Mouse (Mus musculus): Measurements from ENCODE around the gene Gatc. TPM values are rescaled to one million over a fixed set of nuclear protein-coding genes. Genes with fewer than 3 reads are reported as not detected.

Gatc gene
- polyA plus RNA-seq, 1 experiment from 2014 or later = 37.5 TPM

- no peak for ATAC-seq (ENCODE audit: insufficient read depth)
- no peaks in the 10 kb centered on the region for H3K27me3 ChIP-seq (ENCODE audit: insufficient read depth, low read length)
- H3K9ac ChIP-seq = no peak overlapping the region
- H3K4me2 ChIP-seq = no peak overlapping the region
- no peak for DNase-seq
- H3K9me3 ChIP-seq (ENCODE audit: low read depth, low read length) = no peaks in the 10 kb centered on the region
- peaks cover 2% of the 10 kb centered on the region; the same call in 1 of the 2 replicates for H3K4me1 ChIP-seq (ENCODE audit: insufficient read depth)
- 73% methylated on average over 3 of the region's 3 CpGs for WGBS
- H3K4me3 ChIP-seq (ENCODE audit: low read depth, low read length) = no peak overlapping the region
- peaks cover 72% of the 10 kb centered on the region for H3K36me3 ChIP-seq (ENCODE audit: insufficient read depth)
- H3K27ac ChIP-seq (ENCODE audit: low read depth) = peak overlapping the region; percentile 15; the same call in 1 of the 2 replicates
- no peak for TF ChIP-seq CTCF (IDR thresholded peaks at IDR 0.05; ENCODE audit: low read depth)
Observed at GRCm38 (mm10) chr5:115333626-115334025, 7.4 kb downstream of the Gatc start.

- WGBS = 72% methylated on average over 9 of the region's 9 CpGs
- DNase-seq (no peak), ATAC-seq (ENCODE audit: insufficient read depth) (no peak)
- no peak for TF ChIP-seq CTCF (IDR thresholded peaks at IDR 0.05; ENCODE audit: low read depth)
- no peak overlapping the region for H3K4me2 ChIP-seq
- no peak overlapping the region for H3K9ac ChIP-seq
- H3K4me3 ChIP-seq (ENCODE audit: low read depth, low read length) = no peak overlapping the region
- H3K4me1 ChIP-seq (ENCODE audit: insufficient read depth) = peaks cover 5% of the 10 kb centered on the region; the same call in 1 of the 2 replicates
- H3K9me3 ChIP-seq (ENCODE audit: low read depth, low read length) = no peaks in the 10 kb centered on the region
- no peaks in the 10 kb centered on the region for H3K27me3 ChIP-seq (ENCODE audit: insufficient read depth, low read length)
- H3K27ac ChIP-seq (ENCODE audit: low read depth) = no peak overlapping the region; the same call in 1 of the 2 replicates
- H3K36me3 ChIP-seq (ENCODE audit: insufficient read depth) = peaks cover 66% of the 10 kb centered on the region
Observed at GRCm38 (mm10) chr5:115330955-115331354, 10.0 kb downstream of the Gatc start.

- WGBS = under 1% methylated on average over 55 of the region's 55 CpGs
- peak; percentile 40 for DNase-seq
- Histone ChIP-seq H3K36me3 (ENCODE audit: insufficient read depth) (peaks cover 35% of the 10 kb centered on the region), H3K9me3 (ENCODE audit: low read depth, low read length) (no peaks in the 10 kb centered on the region), H3K27ac (ENCODE audit: low read depth) (peak overlapping the region; percentile 86), H3K4me3 (ENCODE audit: low read depth, low read length) (peak overlapping the region; percentile 95), H3K4me2 (peak overlapping the region; percentile 89), H3K4me1 (ENCODE audit: insufficient read depth) (peaks cover 5% of the 10 kb centered on the region; the same call in 1 of the 2 replicates), H3K27me3 (ENCODE audit: insufficient read depth, low read length) (no peaks in the 10 kb centered on the region), H3K9ac (peak overlapping the region; percentile 94)
- peak; percentile 21 for ATAC-seq (ENCODE audit: insufficient read depth)
- no peak for TF ChIP-seq CTCF (IDR thresholded peaks at IDR 0.05; ENCODE audit: low read depth)
Observed at GRCm38 (mm10) chr5:115327610-115328548, 13.1 kb downstream of the Gatc start.

GRCm38 (mm10) chr5:115326875-115327609 lies 13.9 kb downstream of the Gatc start, which contains the start of gene Srsf9:
Gene Srsf9 (plus strand): TSS chr5:115327177.
- Histone ChIP-seq H3K27me3 (ENCODE audit: insufficient read depth, low read length) (no peaks in the 10 kb centered on the region), H3K9ac (peak within 1 kb of the TSS; percentile 94), H3K4me1 (ENCODE audit: insufficient read depth) (peaks cover 5% of the 10 kb centered on the region; the same call in 1 of the 2 replicates), H3K27ac (ENCODE audit: low read depth) (peak within 1 kb of the TSS; percentile 86), H3K9me3 (ENCODE audit: low read depth, low read length) (no peaks in the 10 kb centered on the region), H3K4me3 (ENCODE audit: low read depth, low read length) (peak within 1 kb of the TSS; percentile 95), H3K36me3 (ENCODE audit: insufficient read depth) (peaks cover 27% of the 10 kb centered on the region), H3K4me2 (peak within 1 kb of the TSS; percentile 89)
- peak; percentile 97 for DNase-seq
- WGBS = under 1% methylated on average over 90 of the region's 97 CpGs
- peak; percentile 93 for ATAC-seq (ENCODE audit: insufficient read depth)
- no peak for TF ChIP-seq CTCF (IDR thresholded peaks at IDR 0.05; ENCODE audit: low read depth)

GRCm38 (mm10) chr5:115326256-115326831 lies 14.6 kb downstream of the Gatc start:
- H3K4me2 ChIP-seq = peak overlapping the region; percentile 89
- DNase-seq (no peak), ATAC-seq (ENCODE audit: insufficient read depth) (peak; percentile 55)
- H3K27ac ChIP-seq (ENCODE audit: low read depth) = peak overlapping the region; percentile 86
- H3K36me3 ChIP-seq (ENCODE audit: insufficient read depth) = peaks cover 20% of the 10 kb centered on the region
- H3K9me3 ChIP-seq (ENCODE audit: low read depth, low read length) = no peaks in the 10 kb centered on the region
- no peak for TF ChIP-seq CTCF (IDR thresholded peaks at IDR 0.05; ENCODE audit: low read depth)
- WGBS = 19% methylated on average over 11 of the region's 11 CpGs
- H3K9ac ChIP-seq = peak overlapping the region; percentile 94
- H3K4me1 ChIP-seq (ENCODE audit: insufficient read depth) = peaks cover 5% of the 10 kb centered on the region; the same call in 1 of the 2 replicates
- peak overlapping the region; percentile 95 for H3K4me3 ChIP-seq (ENCODE audit: low read depth, low read length)
- H3K27me3 ChIP-seq (ENCODE audit: insufficient read depth, low read length) = no peaks in the 10 kb centered on the region

- peak; percentile 70 for TF ChIP-seq CTCF (IDR thresholded peaks at IDR 0.05; ENCODE audit: low read depth)
- peak overlapping the region; percentile 79 for H3K4me2 ChIP-seq
- H3K36me3 ChIP-seq (ENCODE audit: insufficient read depth) = no peaks in the 10 kb centered on the region
- no peaks in the 10 kb centered on the region for H3K27me3 ChIP-seq (ENCODE audit: insufficient read depth, low read length)
- WGBS = under 1% methylated on average over 22 of the region's 22 CpGs
- H3K27ac ChIP-seq (ENCODE audit: low read depth) = peak overlapping the region; percentile 83
- peaks cover 13% of the 10 kb centered on the region for H3K4me1 ChIP-seq (ENCODE audit: insufficient read depth)
- ATAC-seq (ENCODE audit: insufficient read depth) (peak; percentile 95), DNase-seq (peak; percentile 93)
- peak overlapping the region; percentile 52 for H3K9ac ChIP-seq
- H3K9me3 ChIP-seq (ENCODE audit: low read depth, low read length) = no peaks in the 10 kb centered on the region
- H3K4me3 ChIP-seq (ENCODE audit: low read depth, low read length) = peak overlapping the region; percentile 36
Observed at GRCm38 (mm10) chr5:115319004-115319940, 21.7 kb downstream of the Gatc start.
